Mouse (Mus musculus) small intestine, adult 2 months (tissue): ENCODE measurements around the gene Slc13a2. TPM values are rescaled to one million over a fixed set of nuclear protein-coding genes. Genes with fewer than 3 reads are reported as not detected.

Experiments used
- H3K27ac ChIP-seq: fragments of 200-500 bp; 2 replicates; pipeline ENCODE4 v1.5.1; 2012; ENCODE audit warnings: low read depth, low read length, control low read depth, inconsistent platforms; ENCODE audit not compliant: insufficient read depth
- H3K27me3 ChIP-seq: fragments of 200-500 bp; 2 replicates; pipeline ENCODE4 v1.6.1; 2012; ENCODE audit warnings: mild to moderate bottlenecking, moderate library complexity, low read length, inconsistent platforms; ENCODE audit not compliant: control insufficient read depth, insufficient read depth
- H3K36me3 ChIP-seq: fragments of 200-500 bp; 2 replicates; pipeline ENCODE4 v1.6.1; 2012; ENCODE audit warnings: mild to moderate bottlenecking, low read length, control low read depth, inconsistent platforms; ENCODE audit not compliant: control insufficient read depth, insufficient read depth
- H3K4me1 ChIP-seq: fragments of 200-500 bp; 2 replicates; pipeline ENCODE4 v1.6.1; 2012; ENCODE audit warnings: low read length, inconsistent platforms, mixed read lengths; ENCODE audit not compliant: control insufficient read depth, insufficient read depth, insufficient read length
- H3K4me3 ChIP-seq: fragments of 200-500 bp; 2 replicates; pipeline ENCODE4 v1.5.1; 2012; ENCODE audit warnings: low read depth, mild to moderate bottlenecking, control low read depth, inconsistent platforms, low read length, moderate library complexity
- CTCF ChIP-seq: fragments of 200-500 bp; IDR thresholded peaks from 2 replicates; pipeline ENCODE4 v1.5.1; 2012; ENCODE audit warnings: low read depth, mild to moderate bottlenecking, control low read depth, inconsistent platforms, low read length, moderate library complexity, mixed read lengths; ENCODE audit not compliant: insufficient replicate concordance, insufficient read length; ENCODE audit errors: extremely low read depth
- POLR2A ChIP-seq: fragments of 200-500 bp; IDR thresholded peaks from 2 replicates; pipeline ENCODE4 v1.6.1; 2012; ENCODE audit warnings: low read depth, mild to moderate bottlenecking, control low read depth, inconsistent platforms, low read length, moderate library complexity
- WGBS: fragments of 180-500 bp; shearing (Covaris S2); methylation state at CpG from one replicate; pipeline ENCODE4 v1.1.7; 2018; 5-methylcytosine and 5-hydroxymethylcytosine counted together
- polyA plus RNA-seq: library from polyadenylated mRNA; depleted of rRNA; stranded (reverse); fragments of >200 nt; gene quantifications from 2 replicates; pipeline ENCODE4 v1.2.3, GENCODE M21; 2012

Slc13a2 gene
- polyA plus RNA-seq, 1 experiment, result 374 TPM

DNA sequence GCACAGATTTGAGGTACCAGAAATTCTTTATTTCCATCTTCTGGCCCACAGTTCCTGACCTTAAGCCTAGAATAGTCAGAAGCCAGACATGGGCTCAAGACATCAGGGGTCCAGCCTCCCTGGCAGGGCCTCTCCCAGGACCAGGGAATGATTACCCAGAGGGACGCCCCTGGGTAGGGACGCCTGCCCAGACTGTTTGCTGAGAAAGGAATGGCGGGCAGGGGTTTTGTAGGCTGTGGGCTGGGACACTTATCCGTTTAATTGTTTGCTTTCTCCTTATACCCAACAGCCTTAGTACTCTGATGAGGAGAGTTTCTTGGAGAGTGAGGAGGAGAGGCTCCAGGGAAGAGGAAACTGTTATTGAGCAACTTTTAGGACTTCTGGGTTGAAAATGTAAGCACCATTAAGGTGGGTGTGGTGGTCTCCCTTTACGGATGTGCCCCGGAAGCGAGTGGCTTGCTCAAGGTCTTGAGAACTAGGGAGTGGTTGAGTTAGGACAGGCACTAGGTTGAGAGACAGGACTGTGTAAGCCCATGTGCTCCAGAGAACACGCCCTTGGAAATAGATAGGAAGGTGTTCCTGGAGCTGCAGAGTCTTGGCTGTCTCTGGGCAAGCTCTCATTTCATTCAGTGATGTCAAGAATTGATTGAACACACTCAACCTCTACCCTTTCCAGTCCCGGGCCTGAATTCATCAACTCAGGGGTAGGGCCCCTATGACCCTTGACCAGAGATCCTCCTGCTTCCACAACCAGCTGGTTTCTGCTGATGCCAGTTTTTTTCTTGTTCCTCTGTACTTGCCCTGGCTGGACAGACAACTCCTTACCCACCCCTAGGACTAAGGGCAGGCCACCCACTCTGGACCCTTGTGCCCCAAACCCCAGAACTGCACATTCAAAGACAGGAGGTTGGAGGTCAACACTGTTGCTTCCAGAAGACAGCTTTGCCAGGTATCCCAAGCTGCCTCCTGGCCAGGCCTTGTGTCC, 13.5 kb downstream of the Slc13a2 start:
- TF ChIP-seq CTCF (no peak), POLR2A (no peak)
- WGBS, result 48% methylated on average over 9 of the region's 9 CpGs
- Histone ChIP-seq H3K4me1 (peaks cover 41% of the 10 kb centered on the region), H3K36me3 (peaks cover 48% of the 10 kb centered on the region), H3K27me3 (no peaks in the 10 kb centered on the region), H3K27ac (peak overlapping the region; percentile 75), H3K4me3 (no peak overlapping the region)

DNA sequence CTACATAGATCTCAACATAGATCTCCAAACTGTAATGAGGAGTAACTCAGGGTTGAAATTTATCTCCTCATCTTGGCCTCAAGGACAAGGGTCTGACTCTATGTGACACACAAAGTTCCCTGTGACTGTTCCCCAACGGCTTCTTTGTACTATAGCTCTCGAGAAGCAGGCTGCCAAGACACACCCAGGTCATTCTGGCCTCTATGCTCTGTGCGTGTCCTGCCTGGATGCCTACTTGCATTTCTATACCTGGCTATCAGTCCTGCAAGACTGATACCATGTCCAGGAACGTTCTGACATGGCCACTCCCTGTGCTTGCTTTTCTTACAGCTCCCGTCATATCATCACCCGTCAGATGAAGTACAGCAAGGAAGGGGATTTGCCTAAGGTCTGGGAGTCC, 20.0 kb downstream of the Slc13a2 start:
- Histone ChIP-seq H3K4me1 (peaks cover 36% of the 10 kb centered on the region), H3K4me3 (no peak overlapping the region), H3K27ac (peak overlapping the region; percentile 82), H3K36me3 (peaks cover 71% of the 10 kb centered on the region), H3K27me3 (no peaks in the 10 kb centered on the region)
- WGBS, result 29% methylated on average over 6 of the region's 6 CpGs
- TF ChIP-seq POLR2A (no peak), CTCF (no peak)

DNA sequence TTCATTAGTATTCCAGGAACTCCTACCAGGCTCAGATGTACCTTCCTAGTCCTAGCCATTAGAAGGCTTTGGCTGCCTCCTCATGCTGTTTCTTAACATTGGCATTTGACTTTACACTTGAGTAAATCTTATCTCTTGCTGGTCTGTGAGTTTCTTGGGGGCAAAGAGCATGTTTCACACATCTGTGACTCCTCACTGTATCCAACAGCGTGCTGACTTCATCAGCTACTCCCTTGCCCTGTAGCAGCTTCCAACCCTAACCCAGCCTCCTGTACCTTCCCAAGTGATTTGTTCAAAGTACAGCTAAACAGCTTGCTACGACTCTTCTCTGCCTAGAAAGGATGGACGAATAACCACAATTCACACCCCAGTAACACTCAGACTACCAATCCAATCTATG, 20.5 kb downstream of the Slc13a2 start:
- TF ChIP-seq CTCF (no peak), POLR2A (no peak)

GRCm38 (mm10) chr11:78400936-78401335, 21.1 kb downstream of the Slc13a2 start:
- WGBS, result 44% methylated on average over 3 of the region's 3 CpGs
- H3K27me3 ChIP-seq, result no peaks in the 10 kb centered on the region
- TF ChIP-seq POLR2A (no peak), CTCF (no peak)
- H3K4me3 ChIP-seq, result no peak overlapping the region
- H3K36me3 ChIP-seq, result peaks cover 69% of the 10 kb centered on the region
- peaks cover 32% of the 10 kb centered on the region for H3K4me1 ChIP-seq
- H3K27ac ChIP-seq, result peak overlapping the region; percentile 83

More for the DNA sequence above, 20.5 kb downstream of the Slc13a2 start:
- Histone ChIP-seq H3K4me1 (peaks cover 33% of the 10 kb centered on the region), H3K4me3 (no peak overlapping the region), H3K27ac (peak overlapping the region; percentile 83), H3K27me3 (no peaks in the 10 kb centered on the region), H3K36me3 (peaks cover 70% of the 10 kb centered on the region)
- 14% methylated on average over 3 of the region's 3 CpGs for WGBS

GRCm38 (mm10) chr11:78399680-78400079, 22.3 kb downstream of the Slc13a2 start:
- 20% methylated on average over 8 of the region's 8 CpGs for WGBS
- Histone ChIP-seq H3K27me3 (no peaks in the 10 kb centered on the region), H3K4me3 (no peak overlapping the region), H3K4me1 (peaks cover 32% of the 10 kb centered on the region), H3K36me3 (peaks cover 61% of the 10 kb centered on the region), H3K27ac (peak overlapping the region; percentile 83)
- TF ChIP-seq CTCF (peak; percentile 62; the same call in 1 of the 2 replicates), POLR2A (no peak)

DNA sequence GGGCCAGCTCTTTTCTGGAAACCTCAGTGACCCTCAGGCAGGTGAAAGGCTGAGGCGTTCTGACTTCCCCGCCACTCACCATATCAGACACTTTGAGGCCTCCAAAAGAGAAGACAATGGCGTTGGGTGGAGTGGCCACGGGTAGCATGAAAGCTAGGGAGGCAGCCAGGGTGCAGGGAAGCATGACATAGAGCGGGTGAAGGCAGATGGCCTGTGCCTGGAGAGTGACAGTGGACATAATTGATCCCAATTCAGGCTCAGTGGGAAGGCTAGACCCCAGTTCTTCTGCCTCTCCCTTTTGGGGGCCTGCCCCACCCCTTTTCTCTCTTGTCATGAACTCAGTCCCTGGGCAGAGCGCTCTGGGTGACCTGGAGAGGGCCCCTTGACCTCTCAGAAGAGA, 23.8 kb downstream of the Slc13a2 start:
- no peak for TF ChIP-seq CTCF
- TF ChIP-seq POLR2A, result no peak
- Histone ChIP-seq H3K36me3 (peaks cover 48% of the 10 kb centered on the region), H3K27ac (no peak overlapping the region), H3K4me1 (peaks cover 24% of the 10 kb centered on the region), H3K4me3 (no peak overlapping the region), H3K27me3 (no peaks in the 10 kb centered on the region)
- WGBS, result 95% methylated on average over 6 of the region's 6 CpGs

DNA sequence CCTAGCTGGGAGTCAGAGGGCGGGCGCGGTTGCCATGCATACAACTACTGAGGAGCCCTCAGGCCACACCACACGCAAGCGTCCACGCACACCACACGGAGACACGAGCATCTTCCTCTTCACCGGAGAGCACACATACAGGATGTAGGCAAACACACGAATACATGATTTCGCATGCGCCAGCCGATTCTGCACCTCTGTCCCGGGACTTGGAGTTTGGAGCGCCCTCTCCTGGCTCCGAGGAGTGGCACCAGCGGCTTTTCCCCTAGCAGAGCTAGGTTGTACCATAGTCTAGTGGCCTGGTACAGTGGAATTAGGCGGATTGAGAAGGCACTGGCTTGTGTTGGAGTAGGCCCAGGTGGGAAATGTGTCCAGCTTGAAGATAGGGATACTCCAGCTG, 24.6 kb downstream of the Slc13a2 start:
- 3% methylated on average over 18 of the region's 18 CpGs for WGBS
- no peak for TF ChIP-seq POLR2A
- TF ChIP-seq CTCF, result peak; percentile 82; the same call in 1 of the 2 replicates
- no peak overlapping the region; the same call in 1 of the 2 replicates for H3K4me3 ChIP-seq

More for the DNA sequence above, 24.6 kb downstream of the Slc13a2 start:
- Histone ChIP-seq H3K27ac (no peak overlapping the region), H3K4me1 (peaks cover 17% of the 10 kb centered on the region), H3K36me3 (peaks cover 43% of the 10 kb centered on the region), H3K27me3 (no peaks in the 10 kb centered on the region)
